Mouse (Mus musculus) forebrain, embryonic 14.5 days (tissue): ENCODE data around the gene Bms1. TPM values are rescaled to one million over a fixed set of nuclear protein-coding genes. Genes with fewer than 3 reads are reported as not detected.

Source experiments
- ATAC-seq: fragments of 200-750 bp; cut with Nextera tagmentation; 2 replicates; pipeline ENCODE4 v1.8.0; 2017; ENCODE audit warnings: mild to moderate bottlenecking, moderate library complexity
- DNase-seq: peaks from one replicate; pipeline ENCODE4 v3.0.0-alpha.2; 2015; ENCODE audit warnings: low spot score
- H3K27ac ChIP-seq: fragments of 300-500 bp; sonication (generic); 2 replicates; pipeline ENCODE4 v1.5.1; 2014; ENCODE audit warnings: low read depth, mild to moderate bottlenecking, control low read depth, low read length, moderate library complexity
- H3K27me3 ChIP-seq: fragments of 300-500 bp; sonication (generic); replicated peaks from 2 replicates; pipeline ENCODE4 v1.6.1; 2014; ENCODE audit warnings: low read length, control low read depth, mixed read lengths; ENCODE audit not compliant: control insufficient read depth, insufficient read depth
- H3K36me3 ChIP-seq: fragments of 300-500 bp; sonication (generic); 2 replicates; pipeline ENCODE4 v1.6.1; 2014; ENCODE audit warnings: low read length, control low read depth; ENCODE audit not compliant: control insufficient read depth, insufficient read depth
- H3K4me1 ChIP-seq: fragments of 300-500 bp; sonication (generic); 2 replicates; pipeline ENCODE4 v1.6.1; 2014; ENCODE audit warnings: antibody characterized with exemption, low read length, control low read depth; ENCODE audit not compliant: control insufficient read depth, insufficient read depth
- H3K4me2 ChIP-seq: fragments of 300-500 bp; sonication (generic); 2 replicates; pipeline ENCODE4 v1.6.1; 2014; ENCODE audit warnings: mild to moderate bottlenecking, control low read depth, low read length
- H3K4me3 ChIP-seq: fragments of 300-500 bp; sonication (generic); 2 replicates; pipeline ENCODE4 v1.5.1; 2014; ENCODE audit warnings: low read depth, low read length, control low read depth
- H3K9ac ChIP-seq: fragments of 300-500 bp; sonication (generic); 2 replicates; pipeline ENCODE4 v1.6.1; 2014; ENCODE audit warnings: mild to moderate bottlenecking, low read length, control low read depth, moderate library complexity
- H3K9me3 ChIP-seq: fragments of 300-500 bp; sonication (generic); replicated peaks from 2 replicates; pipeline ENCODE4 v1.6.1; 2016; ENCODE audit warnings: low read length, control low read depth, mixed read lengths; ENCODE audit not compliant: control insufficient read depth
- WGBS: fragments of 180-500 bp; shearing (Covaris S2); extraction: QIAGEN DNeasy Blood & Tissue Kit; methylation state at CpG from one replicate; pipeline ENCODE4 v1.1.7; 2014; 5-methylcytosine and 5-hydroxymethylcytosine counted together
- polyA plus RNA-seq: library from polyadenylated mRNA; unstranded; fragments of >200 nt; fragmentation: Nextera tagmentation; extraction: Ambion mirVana; gene quantifications from 2 replicates; pipeline ENCODE4 v1.2.1, GENCODE M21; 2014

Gene Bms1
- polyA plus RNA-seq, 1 experiment from 2014 or later: 17.3 TPM

DNA sequence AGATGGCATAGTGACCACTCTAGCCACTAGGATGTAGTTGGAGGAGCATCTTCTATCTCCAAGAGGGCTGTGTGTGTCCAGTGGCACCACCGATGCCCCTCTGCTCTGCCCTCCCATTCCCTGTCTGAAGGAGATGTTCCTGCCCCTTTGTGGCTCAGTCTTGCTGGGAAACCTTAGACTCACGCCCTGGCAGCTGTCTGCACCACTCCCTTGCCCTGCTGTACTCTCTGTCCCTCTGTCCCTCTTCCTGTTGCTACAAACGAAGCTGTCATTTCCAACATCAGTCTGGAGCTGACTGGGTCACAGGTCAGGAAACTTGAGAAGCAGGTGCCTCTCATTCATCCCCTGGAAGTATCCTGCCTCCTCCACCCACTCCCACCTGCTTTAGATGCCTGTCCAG, 43.8 kb downstream of the Bms1 start:
- Histone ChIP-seq H3K4me3 (no peak overlapping the region), H3K27ac (no peak overlapping the region), H3K9me3 (no peaks in the 10 kb centered on the region), H3K27me3 (no peaks in the 10 kb centered on the region), H3K4me1 (no peaks in the 10 kb centered on the region), H3K36me3 (no peaks in the 10 kb centered on the region), H3K4me2 (no peak overlapping the region), H3K9ac (no peak overlapping the region)
- DNase-seq: no peak
- no peak for ATAC-seq
- 50% methylated on average over 3 of the region's 3 CpGs for WGBS

DNA sequence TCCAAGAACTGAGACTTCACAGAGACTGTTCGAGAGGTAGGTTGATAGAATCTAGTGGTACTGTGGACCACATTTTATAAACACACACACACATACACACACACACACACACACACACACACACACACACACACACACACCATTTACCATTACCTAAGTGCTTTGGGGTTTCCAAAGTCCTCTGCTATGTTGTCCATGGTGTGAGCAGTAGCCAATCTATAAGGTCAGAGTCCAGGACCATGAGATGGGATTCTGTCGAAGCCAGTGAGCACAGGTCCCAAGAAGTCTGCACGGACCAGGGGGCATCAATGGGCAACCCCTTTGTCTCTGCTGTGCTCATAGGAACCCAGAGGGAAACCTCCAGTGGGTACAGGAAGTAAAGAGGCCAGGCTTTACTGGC, 44.2 kb downstream of the Bms1 start:
- no peak overlapping the region for H3K4me3 ChIP-seq
- no peaks in the 10 kb centered on the region for H3K27me3 ChIP-seq
- no peaks in the 10 kb centered on the region for H3K4me1 ChIP-seq
- 84% methylated on average over 3 of the region's 3 CpGs for WGBS
- no peak overlapping the region for H3K27ac ChIP-seq
- no peak for DNase-seq
- H3K36me3 ChIP-seq: no peaks in the 10 kb centered on the region
- no peak overlapping the region for H3K9ac ChIP-seq
- no peak overlapping the region for H3K4me2 ChIP-seq
- ATAC-seq: no peak
- H3K9me3 ChIP-seq: no peaks in the 10 kb centered on the region

DNA sequence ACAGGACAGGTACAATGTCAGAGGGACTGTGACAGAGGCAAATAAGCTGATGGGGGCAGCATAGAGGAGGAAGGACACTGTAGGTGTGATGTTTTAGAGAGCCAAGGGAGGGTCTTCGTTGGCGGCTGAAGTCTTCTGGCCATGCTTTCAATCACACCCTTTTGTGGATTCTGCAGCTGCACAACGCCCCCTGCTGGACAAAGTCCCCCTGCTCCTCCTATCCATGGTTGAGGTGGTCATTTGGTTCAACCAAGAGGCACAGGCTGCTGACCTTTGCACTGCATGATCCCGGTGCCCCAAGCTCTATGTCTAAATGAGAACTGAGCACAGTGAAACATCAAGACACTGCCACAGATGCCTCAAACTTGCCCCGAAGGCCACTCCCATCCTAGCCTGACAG, 46.0 kb downstream of the Bms1 start:
- H3K4me2 ChIP-seq: no peak overlapping the region
- DNase-seq (peak; percentile 14), ATAC-seq (no peak)
- H3K4me1 ChIP-seq: no peaks in the 10 kb centered on the region
- no peak overlapping the region for H3K9ac ChIP-seq
- no peak overlapping the region for H3K4me3 ChIP-seq
- 38% methylated on average over 5 of the region's 5 CpGs for WGBS
- no peaks in the 10 kb centered on the region for H3K9me3 ChIP-seq
- H3K27ac ChIP-seq: no peak overlapping the region
- no peaks in the 10 kb centered on the region for H3K36me3 ChIP-seq
- no peaks in the 10 kb centered on the region for H3K27me3 ChIP-seq

DNA sequence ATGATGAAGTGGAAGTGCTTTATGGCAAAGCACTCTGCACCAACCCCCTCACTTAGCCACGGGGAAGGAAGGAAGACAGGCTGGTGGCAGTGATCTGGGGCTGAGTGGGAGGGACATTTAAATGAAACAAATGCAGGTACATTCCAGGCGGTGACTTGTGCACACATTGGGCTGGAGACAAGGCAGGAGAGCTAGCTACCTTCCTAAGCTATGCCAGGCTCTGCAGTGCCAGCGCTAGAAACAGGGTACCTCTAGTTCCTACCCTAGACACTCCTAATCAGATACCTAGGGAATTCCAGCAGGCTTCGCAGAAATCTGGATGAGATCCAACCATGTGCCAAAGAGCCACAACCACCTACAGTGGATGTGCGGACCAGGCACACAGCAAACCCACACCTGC, 46.5 kb downstream of the Bms1 start:
- DNase-seq (no peak), ATAC-seq (no peak)
- no peak overlapping the region for H3K4me3 ChIP-seq
- no peak overlapping the region for H3K27ac ChIP-seq
- no peaks in the 10 kb centered on the region for H3K9me3 ChIP-seq
- 81% methylated on average over 5 of the region's 5 CpGs for WGBS
- H3K27me3 ChIP-seq: no peaks in the 10 kb centered on the region
- no peaks in the 10 kb centered on the region for H3K4me1 ChIP-seq
- no peak overlapping the region for H3K9ac ChIP-seq
- H3K4me2 ChIP-seq: no peak overlapping the region
- no peaks in the 10 kb centered on the region for H3K36me3 ChIP-seq

DNA sequence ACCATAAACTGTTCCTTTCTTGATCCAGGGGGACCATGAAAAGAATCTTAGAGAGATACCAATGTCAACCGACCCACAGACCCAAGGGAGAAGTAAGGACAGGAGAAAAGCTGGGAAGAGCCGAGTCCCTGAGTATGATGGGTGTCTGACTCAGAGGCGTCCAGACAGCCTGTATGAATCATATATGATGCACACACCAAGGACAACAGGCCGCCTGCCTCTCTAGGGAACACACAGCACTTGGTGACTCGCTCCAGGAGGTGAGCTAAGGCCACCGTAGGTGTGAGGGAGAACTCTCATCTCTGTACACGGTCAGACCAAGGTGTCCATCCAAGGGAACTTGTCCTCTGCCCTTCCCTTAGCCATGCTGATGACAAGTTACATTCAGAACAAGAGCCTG, 51.8 kb downstream of the Bms1 start:
- DNase-seq: no peak
- Histone ChIP-seq H3K27me3 (no peaks in the 10 kb centered on the region), H3K36me3 (no peaks in the 10 kb centered on the region), H3K4me1 (no peaks in the 10 kb centered on the region), H3K9me3 (no peaks in the 10 kb centered on the region), H3K4me2 (no peak overlapping the region), H3K4me3 (no peak overlapping the region), H3K9ac (no peak overlapping the region), H3K27ac (no peak overlapping the region)
- ATAC-seq: no peak
- 88% methylated on average over 7 of the region's 7 CpGs for WGBS

DNA sequence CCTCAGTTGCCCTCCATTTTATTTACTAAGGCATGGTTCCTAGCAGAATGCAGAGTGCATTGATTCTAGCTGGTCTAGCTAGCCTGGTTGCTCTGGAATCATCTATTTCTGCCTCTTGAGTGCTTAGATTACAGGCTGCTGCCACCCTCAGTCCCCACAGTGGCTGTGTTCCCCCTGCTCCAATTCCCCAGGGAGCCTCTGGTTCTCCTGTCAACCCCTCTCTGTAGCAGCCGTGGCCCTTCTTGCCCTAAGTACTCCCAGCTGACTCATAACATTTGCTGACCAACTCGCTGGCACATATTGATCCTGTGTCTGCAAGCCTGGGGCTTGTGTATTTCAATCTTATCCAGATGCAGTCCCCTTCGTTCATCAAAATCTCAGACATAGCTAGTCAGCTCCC, 53.1 kb downstream of the Bms1 start:
- H3K4me2 ChIP-seq: no peak overlapping the region
- no peaks in the 10 kb centered on the region for H3K27me3 ChIP-seq
- no peak overlapping the region for H3K9ac ChIP-seq
- ATAC-seq (no peak), DNase-seq (peak; percentile 18)
- H3K27ac ChIP-seq: no peak overlapping the region
- no peak overlapping the region for H3K4me3 ChIP-seq
- WGBS: 77% methylated on average over 3 of the region's 3 CpGs
- H3K36me3 ChIP-seq: no peaks in the 10 kb centered on the region
- H3K9me3 ChIP-seq: no peaks in the 10 kb centered on the region
- no peaks in the 10 kb centered on the region for H3K4me1 ChIP-seq

DNA sequence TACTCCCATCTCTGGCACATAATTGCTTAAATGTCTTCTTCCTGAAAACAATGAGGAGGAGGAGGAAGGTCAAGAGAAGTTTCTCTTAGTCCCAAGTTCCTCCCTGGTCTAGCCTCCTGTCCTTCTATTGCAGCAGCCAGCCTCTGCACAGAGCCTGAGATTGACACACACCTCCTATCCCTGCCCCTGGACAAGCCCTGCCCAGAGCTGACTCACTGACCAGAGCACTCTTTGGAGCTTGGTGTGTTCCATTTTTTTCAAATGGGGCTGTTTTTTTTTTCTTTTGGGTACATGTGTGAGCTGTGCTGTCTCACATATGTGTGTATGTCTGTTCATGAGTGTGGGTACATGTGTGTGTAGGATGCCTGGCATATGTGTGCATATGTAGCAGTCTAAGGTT, 53.5 kb downstream of the Bms1 start:
- Histone ChIP-seq H3K27ac (no peak overlapping the region), H3K4me2 (no peak overlapping the region), H3K27me3 (no peaks in the 10 kb centered on the region), H3K4me3 (no peak overlapping the region), H3K9me3 (no peaks in the 10 kb centered on the region), H3K4me1 (no peaks in the 10 kb centered on the region), H3K36me3 (no peaks in the 10 kb centered on the region), H3K9ac (no peak overlapping the region)
- DNase-seq (no peak), ATAC-seq (no peak)

DNA sequence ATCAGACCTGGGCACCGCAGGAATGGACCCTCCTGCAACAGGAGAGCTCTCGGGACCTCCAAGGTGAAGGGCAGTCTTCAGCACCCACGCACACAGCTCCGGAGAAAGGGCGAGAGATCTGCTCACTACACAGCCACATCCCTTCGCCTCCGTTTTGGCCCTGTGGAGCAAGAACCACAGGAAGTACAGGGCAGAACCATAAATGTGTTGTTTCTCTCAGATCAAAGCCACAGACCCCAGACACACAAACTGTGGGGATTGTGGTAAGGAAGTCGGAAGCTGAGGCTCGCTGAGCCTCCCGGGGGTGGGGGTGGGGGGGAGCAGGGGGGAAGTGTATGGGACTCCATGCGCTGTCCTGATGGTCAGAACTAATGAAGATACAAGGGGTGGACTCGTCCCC, 68.9 kb downstream of the Bms1 start:
- DNase-seq: no peak
- Histone ChIP-seq H3K36me3 (no peaks in the 10 kb centered on the region), H3K27ac (no peak overlapping the region), H3K27me3 (no peaks in the 10 kb centered on the region), H3K4me1 (no peaks in the 10 kb centered on the region), H3K4me3 (no peak overlapping the region), H3K9ac (no peak overlapping the region), H3K4me2 (no peak overlapping the region), H3K9me3 (no peaks in the 10 kb centered on the region)
- 83% methylated on average over 12 of the region's 12 CpGs for WGBS
- no peak for ATAC-seq

DNA sequence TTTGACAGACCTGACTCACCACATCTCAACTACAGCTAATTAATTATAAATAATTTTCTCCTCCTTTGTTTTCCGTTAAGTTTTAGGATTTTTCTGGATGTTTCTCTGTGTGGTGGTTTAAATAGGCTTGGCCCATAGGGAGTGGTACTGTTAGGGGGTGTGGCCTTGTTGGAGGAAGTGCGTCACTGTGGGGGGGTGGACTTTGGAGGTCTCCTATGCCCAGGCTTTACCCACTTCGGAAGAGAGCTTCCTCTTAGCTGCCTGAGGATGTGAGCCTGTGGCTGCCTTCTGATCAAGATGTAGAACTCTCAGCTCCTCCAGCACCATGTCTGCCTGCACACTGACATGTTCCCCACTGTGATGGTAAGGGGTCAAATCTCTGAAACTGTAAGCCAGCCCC, 71.1 kb downstream of the Bms1 start:
- no peak for ATAC-seq

DNA sequence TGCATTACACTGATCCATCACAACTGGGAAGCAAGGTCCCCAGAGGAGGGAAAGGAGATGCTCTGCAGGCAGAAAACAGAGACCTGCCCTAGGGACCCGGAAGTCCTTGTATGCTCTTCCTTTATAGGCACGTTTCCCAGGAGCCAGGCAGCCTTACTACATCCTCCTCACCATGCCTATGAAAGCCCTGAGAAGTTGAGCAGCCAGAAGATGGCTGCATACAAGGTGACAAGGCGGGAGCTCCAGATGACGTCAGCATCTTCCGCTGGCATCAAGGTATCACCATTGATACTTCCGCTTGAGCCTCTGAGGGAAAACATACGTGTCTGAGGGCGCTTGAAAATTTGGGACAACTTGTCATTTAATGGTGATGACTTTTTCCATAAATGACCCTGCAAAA, 72.0 kb downstream of the Bms1 start:
- Histone ChIP-seq H3K4me2 (no peak overlapping the region), H3K9me3 (no peaks in the 10 kb centered on the region), H3K27me3 (no peaks in the 10 kb centered on the region), H3K27ac (no peak overlapping the region), H3K9ac (no peak overlapping the region), H3K4me1 (no peaks in the 10 kb centered on the region), H3K4me3 (no peak overlapping the region), H3K36me3 (no peaks in the 10 kb centered on the region)
- ATAC-seq (no peak), DNase-seq (no peak)
- WGBS: 92% methylated on average over 8 of the region's 8 CpGs

More for the DNA sequence above, 71.1 kb downstream of the Bms1 start:
- H3K4me1 ChIP-seq: no peaks in the 10 kb centered on the region
- H3K36me3 ChIP-seq: no peaks in the 10 kb centered on the region
- H3K4me3 ChIP-seq: no peak overlapping the region
- no peaks in the 10 kb centered on the region for H3K9me3 ChIP-seq
- no peak overlapping the region for H3K27ac ChIP-seq
- DNase-seq: no peak
- no peak overlapping the region for H3K4me2 ChIP-seq
- H3K9ac ChIP-seq: no peak overlapping the region
- WGBS: 70% methylated on average over 3 of the region's 3 CpGs
- no peaks in the 10 kb centered on the region for H3K27me3 ChIP-seq
